ENCODE assay signal across 8 mouse cellular contexts in genomic region chr4:59036490-59037127, GRCm38 (mm10). TPM values are rescaled to one million over a fixed set of nuclear protein-coding genes. Genes with fewer than 3 reads are reported as not detected.
DNase-seq lines count a peak whose midpoint lies in the region; ATAC-seq and TF ChIP-seq lines count a peak whose summit lies in the region.

No protein-coding gene starts in this region.

- peaks cover 36% of the 10 kb centered on the region for H3K36me3 ChIP-seq in C2C12 (ENCODE audit: control insufficient read depth, insufficient read depth)
- peaks cover 26% of the 10 kb centered on the region for H3K36me3 ChIP-seq in embryonic facial prominence, embryonic 14.5 days (ENCODE audit: control insufficient read depth, insufficient read depth, low read length)
- no peaks in the 10 kb centered on the region for H3K36me3 ChIP-seq in heart, embryonic 10.5 days
- no peaks in the 10 kb centered on the region for H3K36me3 ChIP-seq in liver, postnatal 0 days (replicated peaks; ENCODE audit: insufficient read depth, low read length)
- H3K36me3 ChIP-seq in neural tube, embryonic 13.5 days: peaks cover 23% of the 10 kb centered on the region
- no peaks in the 10 kb centered on the region for H3K36me3 ChIP-seq in testis, adult 2 months (ENCODE audit: control insufficient read depth, insufficient read depth, low read length)

- TF ChIP-seq POLR2A in testis, adult 2 months (IDR thresholded peaks at IDR 0.05; ENCODE audit: control insufficient read depth, low read depth, low read length): no peak

- H3K9ac ChIP-seq in embryonic facial prominence, embryonic 14.5 days (ENCODE audit: low read depth, low read length): no peak overlapping the region
- no peak overlapping the region for H3K9ac ChIP-seq in liver, postnatal 0 days (replicated peaks)
- H3K9ac ChIP-seq in neural tube, embryonic 13.5 days: no peak overlapping the region

- H3K27ac ChIP-seq in embryonic facial prominence, embryonic 14.5 days (replicated peaks; ENCODE audit: low read depth, low read length): no peak overlapping the region
- no peak overlapping the region for H3K27ac ChIP-seq in heart, embryonic 10.5 days
- H3K27ac ChIP-seq in liver, postnatal 0 days (ENCODE audit: low read depth): peak overlapping the region; percentile 75
- H3K27ac ChIP-seq in neural tube, embryonic 13.5 days (replicated peaks): no peak overlapping the region
- H3K27ac ChIP-seq in testis, adult 2 months (ENCODE audit: control insufficient read depth, insufficient read depth, low read depth, low read length): no peak overlapping the region

- TF ChIP-seq CTCF in C2C12 (IDR thresholded peaks at IDR 0.05; ENCODE audit: control insufficient read depth, insufficient read depth, insufficient read length): peak; percentile 68
- peak; percentile 93 for TF ChIP-seq CTCF in liver, postnatal 0 days (IDR thresholded peaks at IDR 0.05; ENCODE audit: low read depth)
- TF ChIP-seq CTCF in testis, adult 2 months (IDR thresholded peaks at IDR 0.05; ENCODE audit: control insufficient read depth, insufficient read depth, insufficient replicate concordance, low read depth, low read length): peak; percentile 48; the same call in 1 of the 2 replicates

- H3K79me3 ChIP-seq in C2C12 (ENCODE audit: low read depth): peaks cover 25% of the 10 kb centered on the region

- H3K4me1 ChIP-seq in embryonic facial prominence, embryonic 14.5 days (ENCODE audit: control insufficient read depth, insufficient read depth, low read length): peaks cover 5% of the 10 kb centered on the region; the same call in 1 of the 2 replicates
- 0 out of 2 replicates have a peak, but pooled peaks cover 14% of the 10 kb centered on the region for H3K4me1 ChIP-seq in heart, embryonic 10.5 days
- peaks cover 19% of the 10 kb centered on the region for H3K4me1 ChIP-seq in liver, postnatal 0 days (ENCODE audit: insufficient read depth)
- peaks cover 18% of the 10 kb centered on the region for H3K4me1 ChIP-seq in neural tube, embryonic 13.5 days (replicated peaks)
- H3K4me1 ChIP-seq in testis, adult 2 months (ENCODE audit: control insufficient read depth, insufficient read depth, low read length): peaks cover 9% of the 10 kb centered on the region

- H3ac ChIP-seq in C2C12 (ENCODE audit: control insufficient read depth, insufficient read length, low read depth): peak overlapping the region; percentile 9

- TF ChIP-seq EP300 in liver, postnatal 0 days (IDR thresholded peaks at IDR 0.05; ENCODE audit: low read depth): no peak

- H3K79me2 ChIP-seq in C2C12 (ENCODE audit: control insufficient read depth, insufficient read depth): peaks cover 42% of the 10 kb centered on the region

- peak; percentile 23 to 58 for DNase-seq in adrenal gland, postnatal 4 days (ENCODE audit: low spot score in 2 of 2)
- peak; percentile 84 for DNase-seq in embryonic facial prominence, embryonic 14.5 days (ENCODE audit: low spot score)
- peak; percentile 85 for DNase-seq in heart, embryonic 10.5 days (ENCODE audit: low spot score)
- peak; percentile 62 to 84 for DNase-seq in kidney, postnatal 25 days
- peak; percentile 79 for DNase-seq in liver, postnatal 0 days

- WGBS in embryonic facial prominence, embryonic 14.5 days: 46% methylated on average over 13 of the region's 13 CpGs
- WGBS in heart, embryonic 10.5 days: 54% methylated on average over 13 of the region's 13 CpGs
- 25% methylated on average over 13 of the region's 13 CpGs for WGBS in liver, postnatal 0 days (ENCODE audit: insufficient replicate concordance)
- WGBS in neural tube, embryonic 13.5 days: 56% methylated on average over 13 of the region's 13 CpGs

- H3K4me2 ChIP-seq in embryonic facial prominence, embryonic 14.5 days (ENCODE audit: low read depth, low read length): peak overlapping the region; percentile 69
- peak overlapping the region; percentile 96 for H3K4me2 ChIP-seq in liver, postnatal 0 days (ENCODE audit: low read depth, low read length)
- H3K4me2 ChIP-seq in neural tube, embryonic 13.5 days: peak overlapping the region; percentile 65

- 0 out of 2 replicates have a peak, but pooled peaks cover 3% of the 10 kb centered on the region for H3K9me3 ChIP-seq in embryonic facial prominence, embryonic 14.5 days (ENCODE audit: control insufficient read depth, low read length)
- H3K9me3 ChIP-seq in heart, embryonic 10.5 days: no peaks in the 10 kb centered on the region
- H3K9me3 ChIP-seq in liver, postnatal 0 days (ENCODE audit: low read length): no peaks in the 10 kb centered on the region
- H3K9me3 ChIP-seq in neural tube, embryonic 13.5 days: peaks cover 3% of the 10 kb centered on the region; the same call in 1 of the 2 replicates

- H3K4me3 ChIP-seq in C2C12 (ENCODE audit: insufficient read depth, poor library complexity, severe bottlenecking): peak overlapping the region; percentile 68
- peak overlapping the region; percentile 87; the same call in 1 of the 2 replicates for H3K4me3 ChIP-seq in embryonic facial prominence, embryonic 14.5 days (ENCODE audit: low read depth, low read length)
- no peak overlapping the region for H3K4me3 ChIP-seq in heart, embryonic 10.5 days
- peak overlapping the region; percentile 5 for H3K4me3 ChIP-seq in liver, postnatal 0 days (ENCODE audit: low read depth, low read length)
- H3K4me3 ChIP-seq in neural tube, embryonic 13.5 days: no peak overlapping the region; the same call in 1 of the 2 replicates
- peak overlapping the region; percentile 67 for H3K4me3 ChIP-seq in testis, adult 2 months (ENCODE audit: control insufficient read depth, low read depth, low read length)

- H3K27me3 ChIP-seq in C2C12 (ENCODE audit: control insufficient read depth, insufficient read depth, insufficient read length): no peaks in the 10 kb centered on the region
- no peaks in the 10 kb centered on the region for H3K27me3 ChIP-seq in embryonic facial prominence, embryonic 14.5 days (replicated peaks; ENCODE audit: control insufficient read depth, insufficient read depth, low read length)
- H3K27me3 ChIP-seq in heart, embryonic 10.5 days (ENCODE audit: insufficient read depth, poor library complexity, severe bottlenecking): no peaks in the 10 kb centered on the region
- no peaks in the 10 kb centered on the region for H3K27me3 ChIP-seq in liver, postnatal 0 days (ENCODE audit: insufficient read depth, low read length)
- no peaks in the 10 kb centered on the region for H3K27me3 ChIP-seq in neural tube, embryonic 13.5 days
- H3K27me3 ChIP-seq in testis, adult 2 months (ENCODE audit: control insufficient read depth, insufficient read depth, low read length): no peaks in the 10 kb centered on the region

- ATAC-seq in embryonic facial prominence, embryonic 14.5 days (ENCODE audit: low read depth): peak; percentile 45; the same call in 1 of the 2 replicates
- ATAC-seq in liver, postnatal 0 days: peak; percentile 40; the same call in 1 of the 2 replicates
- no peak for ATAC-seq in neural tube, embryonic 13.5 days (ENCODE audit: low read depth)

TF ChIP-seq in C2C12, 6 proteins besides CTCF, POLR2A, EP300 and RAD21:
- TF ChIP-seq MAX (IDR thresholded peaks at IDR 0.05) (no peak), CEBPB (IDR thresholded peaks at IDR 0.05; ENCODE audit: low read depth) (no peak), FOSL1 (IDR thresholded peaks at IDR 0.05; ENCODE audit: insufficient read depth, low read length, poor library complexity, severe bottlenecking) (no peak)

RNA-seq across cellular contexts. Expression of gene Gng10, which starts 1.7 kb away (rescaled TPM):
- polyA plus RNA-seq in C2C12 (2012; fragmentation: generic; extraction: Trizol): 102 TPM
- total RNA-seq in adrenal gland, postnatal 4 days (2021): 10 to 100 TPM; 48.1 to 55.9 TPM
- 137 and 144 TPM in 2 replicates for polyA plus RNA-seq in embryonic facial prominence, embryonic 14.5 days (2014; fragmentation: Nextera tagmentation; extraction: Ambion mirVana)
- 44.4 and 55.4 TPM in 2 replicates for polyA plus RNA-seq in heart, embryonic 10.5 days (2016; fragmentation: Nextera tagmentation; extraction: Ambion mirVana)
- 16.0 and 16.2 TPM in 2 replicates for polyA plus RNA-seq in liver, postnatal 0 days (2015; fragmentation: Nextera tagmentation; extraction: Ambion mirVana)
- polyA plus RNA-seq in neural tube, embryonic 13.5 days (2015; fragmentation: Nextera tagmentation; extraction: Ambion mirVana): 150 and 161 TPM in 2 replicates
- polyA plus RNA-seq in testis, adult 2 months (2012; rRNA removed): 11.7 and 11.9 TPM in 2 replicates

RNA-seq across cellular contexts. Expression of gene Gm20503, which starts 33.6 kb away (rescaled TPM):
- not detected for polyA plus RNA-seq in C2C12 (2012; fragmentation: generic; extraction: Trizol)
- 1 to 10 TPM; 1.1 to 3.1 TPM for total RNA-seq in adrenal gland, postnatal 4 days (2021)
- polyA plus RNA-seq in embryonic facial prominence, embryonic 14.5 days (2014; fragmentation: Nextera tagmentation; extraction: Ambion mirVana): 16.3 and 17.0 TPM in 2 replicates
- polyA plus RNA-seq in heart, embryonic 10.5 days (2016; fragmentation: Nextera tagmentation; extraction: Ambion mirVana): 10.9 and 14.1 TPM in 2 replicates
- polyA plus RNA-seq in liver, postnatal 0 days (2015; fragmentation: Nextera tagmentation; extraction: Ambion mirVana): 17.6 and 17.7 TPM in 2 replicates
- 4.8 and 10.0 TPM in 2 replicates for polyA plus RNA-seq in neural tube, embryonic 13.5 days (2015; fragmentation: Nextera tagmentation; extraction: Ambion mirVana)
- polyA plus RNA-seq in testis, adult 2 months (2012; rRNA removed): not detected in 2 replicates

RNA-seq across cellular contexts. Expression of gene Dnajc25, which starts 41.7 kb away (rescaled TPM):
- 7.4 TPM for polyA plus RNA-seq in C2C12 (2012; fragmentation: generic; extraction: Trizol)
- 10 to 100 TPM; 19.4 to 20.9 TPM for total RNA-seq in adrenal gland, postnatal 4 days (2021)
- polyA plus RNA-seq in embryonic facial prominence, embryonic 14.5 days (2014; fragmentation: Nextera tagmentation; extraction: Ambion mirVana): 19.3 and 20.0 TPM in 2 replicates
- 7.4 and 11.4 TPM in 2 replicates for polyA plus RNA-seq in heart, embryonic 10.5 days (2016; fragmentation: Nextera tagmentation; extraction: Ambion mirVana)
- polyA plus RNA-seq in liver, postnatal 0 days (2015; fragmentation: Nextera tagmentation; extraction: Ambion mirVana): 12.5 and 13.8 TPM in 2 replicates
- 4.3 and 6.8 TPM in 2 replicates for polyA plus RNA-seq in neural tube, embryonic 13.5 days (2015; fragmentation: Nextera tagmentation; extraction: Ambion mirVana)
- polyA plus RNA-seq in testis, adult 2 months (2012; rRNA removed): 4.7 and 6.5 TPM in 2 replicates

RNA-seq across cellular contexts. Expression of gene Ptgr1, which starts 49.7 kb away (rescaled TPM):
- 39.6 TPM for polyA plus RNA-seq in C2C12 (2012; fragmentation: generic; extraction: Trizol)
- 10 to 100 TPM; 27.4 to 29.8 TPM for total RNA-seq in adrenal gland, postnatal 4 days (2021)
- 23.8 and 28.9 TPM in 2 replicates for polyA plus RNA-seq in embryonic facial prominence, embryonic 14.5 days (2014; fragmentation: Nextera tagmentation; extraction: Ambion mirVana)
- polyA plus RNA-seq in heart, embryonic 10.5 days (2016; fragmentation: Nextera tagmentation; extraction: Ambion mirVana): 10.6 and 17.0 TPM in 2 replicates
- polyA plus RNA-seq in liver, postnatal 0 days (2015; fragmentation: Nextera tagmentation; extraction: Ambion mirVana): 6.4 and 6.8 TPM in 2 replicates
- polyA plus RNA-seq in neural tube, embryonic 13.5 days (2015; fragmentation: Nextera tagmentation; extraction: Ambion mirVana): 5.8 and 6.8 TPM in 2 replicates
- polyA plus RNA-seq in testis, adult 2 months (2012; rRNA removed): 8.5 and 12.0 TPM in 2 replicates

Comparison
In these comparisons a context has a peak if more than half of its experiments do, and no peak if none do; other contexts are left out.
1. H3K4me3 ChIP-seq: peak in C2C12 (single experiment), embryonic facial prominence, embryonic 14.5 days (single experiment), liver, postnatal 0 days (single experiment) and testis, adult 2 months (single experiment); none in heart, embryonic 10.5 days (single experiment) and neural tube, embryonic 13.5 days (single experiment).
2. Peak in every context shown above with its lines, with median percentiles within 50 percentile points of each other: CTCF ChIP-seq, DNase-seq and H3K4me2 ChIP-seq.